ENCODE assay signal across 9 mouse cellular contexts in the genomic region with DNA sequence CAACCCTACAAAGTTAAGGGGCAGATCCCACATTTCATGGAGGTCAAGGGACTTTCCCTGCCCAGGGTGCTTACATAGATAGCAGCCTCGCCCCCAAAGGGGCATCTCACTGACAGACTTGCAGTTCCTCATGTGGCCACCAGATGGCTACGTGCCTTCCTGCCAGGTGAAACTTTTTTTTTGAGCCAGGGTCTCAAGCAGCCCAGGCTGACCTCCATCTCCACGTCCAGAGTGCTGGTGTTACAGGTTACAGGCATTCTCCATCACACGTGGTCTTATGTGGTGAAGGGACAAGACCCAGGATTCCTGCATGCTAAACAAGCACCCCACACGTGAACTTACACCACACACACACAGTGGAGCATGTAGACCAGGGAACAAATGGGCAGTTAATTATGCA. TPM values are rescaled to one million over a fixed set of nuclear protein-coding genes. Genes with fewer than 3 reads are reported as not detected.
DNase-seq lines count a peak whose midpoint lies in the region; ATAC-seq and TF ChIP-seq lines count a peak whose summit lies in the region.
"Had no signal": no experiment of that assay in that cellular context is flagged by ENCODE, and none has a peak within 500 bp of the region (broad histone marks: within the 10 kb centered on the region; RNA-seq: fewer than 3 reads in every experiment).

No protein-coding gene starts in this region.

- DNase-seq in kidney, adult 18-20 months, result peak; percentile 79
- DNase-seq in limb, embryonic 11.5 days (ENCODE audit: low spot score), result peak; percentile 81
- DNase-seq in retina, embryonic 14.5 days (ENCODE audit: low spot score), result peak; percentile 86
- no peak for DNase-seq in urinary bladder, postnatal 10 days (ENCODE audit: low spot score)

- H3K4me2 ChIP-seq in kidney, embryonic 14.5 days (replicated peaks; ENCODE audit: low read depth, low read length), result no peak overlapping the region
- no peak overlapping the region for H3K4me2 ChIP-seq in limb, embryonic 11.5 days (ENCODE audit: low read depth, severe bottlenecking)
- H3K4me2 ChIP-seq: limb, embryonic 15.5 days had no signal

- peak; percentile 85 for TF ChIP-seq CTCF in ES-Bruce4 (IDR thresholded peaks at IDR 0.05; ENCODE audit: low read depth, low read length)
- TF ChIP-seq CTCF in bone marrow macrophage, adult 2 months (IDR thresholded peaks at IDR 0.05; ENCODE audit: low read depth, low read length), result peak; percentile 94
- TF ChIP-seq CTCF in embryonic fibroblast, embryonic 13.5 days (IDR thresholded peaks at IDR 0.05; ENCODE audit: borderline replicate concordance, insufficient read depth, low read length), result peak; percentile 76; the same call in 1 of the 2 replicates

- no peak for TF ChIP-seq POLR2A in ES-Bruce4 (IDR thresholded peaks at IDR 0.05; ENCODE audit: insufficient read depth, low read length)
- TF ChIP-seq POLR2A in bone marrow macrophage, adult 2 months (IDR thresholded peaks at IDR 0.05; ENCODE audit: borderline replicate concordance, low read depth, low read length), result no peak
- no peak for TF ChIP-seq POLR2A in embryonic fibroblast, embryonic 13.5 days (IDR thresholded peaks at IDR 0.05; ENCODE audit: low read depth, low read length)

- ATAC-seq in kidney, embryonic 14.5 days (ENCODE audit: low FRiP score, low TSS enrichment), result no peak
- no peak for ATAC-seq in limb, embryonic 11.5 days (ENCODE audit: insufficient number of reproducible peaks, low FRiP score, low TSS enrichment, low read depth)

- H3K4me3 ChIP-seq in kidney, embryonic 14.5 days (ENCODE audit: low read length), result no peak overlapping the region
- no peak overlapping the region for H3K4me3 ChIP-seq in ES-Bruce4 (ENCODE audit: low read depth, low read length)
- no peak overlapping the region for H3K4me3 ChIP-seq in bone marrow macrophage, adult 2 months (ENCODE audit: insufficient read depth, low read length)
- no peak overlapping the region for H3K4me3 ChIP-seq in embryonic fibroblast, embryonic 13.5 days (ENCODE audit: insufficient read depth, low read length)
- no peak overlapping the region for H3K4me3 ChIP-seq in limb, embryonic 11.5 days (ENCODE audit: low read depth, low read length)
- H3K4me3 ChIP-seq: limb, embryonic 15.5 days had no signal

- TF ChIP-seq EP300 in ES-Bruce4 (IDR thresholded peaks at IDR 0.05; ENCODE audit: insufficient read depth, low read depth, low read length), result no peak

- peaks cover 16% of the 10 kb centered on the region for H3K4me1 ChIP-seq in kidney, embryonic 14.5 days (ENCODE audit: control insufficient read depth, insufficient read depth, low read length)
- no peaks in the 10 kb centered on the region for H3K4me1 ChIP-seq in ES-Bruce4 (ENCODE audit: control insufficient read depth, insufficient read depth, low read length)
- H3K4me1 ChIP-seq in bone marrow macrophage, adult 2 months (ENCODE audit: control insufficient read depth, insufficient read depth, low read length), result no peaks in the 10 kb centered on the region; the same call in 1 of the 2 replicates
- peaks cover 3% of the 10 kb centered on the region; the same call in 1 of the 2 replicates for H3K4me1 ChIP-seq in embryonic fibroblast, embryonic 13.5 days (ENCODE audit: control insufficient read depth, insufficient read depth, low read length)
- H3K4me1 ChIP-seq in limb, embryonic 11.5 days (ENCODE audit: control insufficient read depth, insufficient read depth, low read length), result peaks cover 13% of the 10 kb centered on the region

- H3K27ac ChIP-seq in kidney, embryonic 14.5 days (ENCODE audit: low read depth, low read length), result no peak overlapping the region
- H3K27ac ChIP-seq in ES-Bruce4 (ENCODE audit: insufficient read depth, low read length), result no peak overlapping the region
- H3K27ac ChIP-seq in bone marrow macrophage, adult 2 months (ENCODE audit: insufficient read depth, low read depth, low read length), result no peak overlapping the region
- no peak overlapping the region for H3K27ac ChIP-seq in embryonic fibroblast, embryonic 13.5 days (ENCODE audit: insufficient read depth, low read length)
- no peak overlapping the region for H3K27ac ChIP-seq in limb, embryonic 11.5 days (replicated peaks; ENCODE audit: low read depth, low read length)
- H3K27ac ChIP-seq: limb, embryonic 15.5 days had no signal

- peaks cover 16% of the 10 kb centered on the region; the same call in 1 of the 2 replicates for H3K27me3 ChIP-seq in kidney, embryonic 14.5 days (ENCODE audit: control insufficient read depth, insufficient read depth, low read length)
- H3K27me3 ChIP-seq in ES-Bruce4 (ENCODE audit: control insufficient read depth, insufficient read depth, low read length, poor library complexity, severe bottlenecking), result no peaks in the 10 kb centered on the region
- H3K27me3 ChIP-seq in limb, embryonic 11.5 days (ENCODE audit: control insufficient read depth, insufficient read depth, low read length), result peaks cover 19% of the 10 kb centered on the region

- H3K9ac ChIP-seq in kidney, embryonic 14.5 days (ENCODE audit: low read depth, low read length), result no peak overlapping the region
- H3K9ac ChIP-seq in ES-Bruce4 (ENCODE audit: low read depth, poor library complexity, severe bottlenecking), result no peak overlapping the region
- H3K9ac ChIP-seq in limb, embryonic 11.5 days (ENCODE audit: low read length), result no peak overlapping the region
- H3K9ac ChIP-seq: limb, embryonic 15.5 days had no signal

- H3K9me3 ChIP-seq in kidney, embryonic 14.5 days (ENCODE audit: control insufficient read depth, low read length), result no peaks in the 10 kb centered on the region
- H3K9me3 ChIP-seq in ES-Bruce4 (replicated peaks; ENCODE audit: control insufficient read depth, insufficient read depth, low read length, poor library complexity, severe bottlenecking), result no peaks in the 10 kb centered on the region
- H3K9me3 ChIP-seq in limb, embryonic 11.5 days (ENCODE audit: control insufficient read depth, low read length), result no peaks in the 10 kb centered on the region
- H3K9me3 ChIP-seq: limb, embryonic 15.5 days had no signal

- H3K36me3 ChIP-seq in kidney, embryonic 14.5 days (ENCODE audit: control insufficient read depth, insufficient read depth, low read length), result no peaks in the 10 kb centered on the region
- H3K36me3 ChIP-seq in ES-Bruce4 (ENCODE audit: control insufficient read depth, insufficient read depth, low read length, poor library complexity, severe bottlenecking), result no peaks in the 10 kb centered on the region
- no peaks in the 10 kb centered on the region for H3K36me3 ChIP-seq in limb, embryonic 11.5 days (ENCODE audit: control insufficient read depth, insufficient read depth, low read length)
- H3K36me3 ChIP-seq: limb, embryonic 15.5 days had no signal

- 2% methylated on average over 5 of the region's 5 CpGs for WGBS in kidney, embryonic 14.5 days
- 0% methylated on average over 5 of the region's 5 CpGs for WGBS in limb, embryonic 11.5 days

RNA-seq across cellular contexts. Expression of a gene that starts 5.3 kb away (rescaled TPM):
- polyA plus RNA-seq in kidney, embryonic 14.5 days (2014; fragmentation: Nextera tagmentation; extraction: Ambion mirVana), result 0.53 TPM in 1 of 2 replicates, not detected in the other
- polyA plus RNA-seq in ES-Bruce4 (2011; ENCODE audit: insufficient read depth, insufficient read length, low read depth, missing spikeins), result 0.26 and 0.52 TPM in 2 replicates
- polyA plus RNA-seq in bone marrow macrophage, adult 2 months (2012; ENCODE audit: insufficient read depth, insufficient read length, missing spikeins), result not detected in 2 replicates
- 0.20 TPM in 1 of 2 replicates, not detected in the other for polyA plus RNA-seq in embryonic fibroblast, embryonic 13.5 days (2011; ENCODE audit: insufficient read length, low read depth, missing spikeins)
- polyA plus RNA-seq in limb, embryonic 11.5 days (2014; fragmentation: Nextera tagmentation; extraction: Ambion mirVana), result 0.33 and 0.47 TPM in 2 replicates
- polyA plus RNA-seq: limb, embryonic 15.5 days had no signal

RNA-seq across cellular contexts. Expression of a gene that starts 5.7 kb away (rescaled TPM):
- 6.9 and 7.6 TPM in 2 replicates for polyA plus RNA-seq in kidney, embryonic 14.5 days (2014; fragmentation: Nextera tagmentation; extraction: Ambion mirVana)
- polyA plus RNA-seq in ES-Bruce4 (2011; ENCODE audit: insufficient read depth, insufficient read length, low read depth, missing spikeins), result 9.6 and 12.4 TPM in 2 replicates
- not detected in 2 replicates for polyA plus RNA-seq in bone marrow macrophage, adult 2 months (2012; ENCODE audit: insufficient read depth, insufficient read length, missing spikeins)
- polyA plus RNA-seq in embryonic fibroblast, embryonic 13.5 days (2011; ENCODE audit: insufficient read length, low read depth, missing spikeins), result not detected in 2 replicates
- polyA plus RNA-seq in limb, embryonic 11.5 days (2014; fragmentation: Nextera tagmentation; extraction: Ambion mirVana), result 1.8 and 2.4 TPM in 2 replicates

RNA-seq across cellular contexts. Expression of a gene that starts 23.0 kb away (rescaled TPM):
- polyA plus RNA-seq in kidney, embryonic 14.5 days (2014; fragmentation: Nextera tagmentation; extraction: Ambion mirVana), result 2.8 and 4.1 TPM in 2 replicates
- polyA plus RNA-seq in ES-Bruce4 (2011; ENCODE audit: insufficient read depth, insufficient read length, low read depth, missing spikeins), result 3.8 TPM in 2 replicates
- 1.2 and 1.6 TPM in 2 replicates for polyA plus RNA-seq in bone marrow macrophage, adult 2 months (2012; ENCODE audit: insufficient read depth, insufficient read length, missing spikeins)
- 4.5 and 7.3 TPM in 2 replicates for polyA plus RNA-seq in embryonic fibroblast, embryonic 13.5 days (2011; ENCODE audit: insufficient read length, low read depth, missing spikeins)
- 0.98 and 1.7 TPM in 2 replicates for polyA plus RNA-seq in limb, embryonic 11.5 days (2014; fragmentation: Nextera tagmentation; extraction: Ambion mirVana)

RNA-seq across cellular contexts. Expression of a gene that starts 45.3 kb away (rescaled TPM):
- 0.70 and 1.1 TPM in 2 replicates for polyA plus RNA-seq in kidney, embryonic 14.5 days (2014; fragmentation: Nextera tagmentation; extraction: Ambion mirVana)
- 12.6 and 15.2 TPM in 2 replicates for polyA plus RNA-seq in ES-Bruce4 (2011; ENCODE audit: insufficient read depth, insufficient read length, low read depth, missing spikeins)
- polyA plus RNA-seq in bone marrow macrophage, adult 2 months (2012; ENCODE audit: insufficient read depth, insufficient read length, missing spikeins), result not detected in 2 replicates
- 1.1 and 3.9 TPM in 2 replicates for polyA plus RNA-seq in embryonic fibroblast, embryonic 13.5 days (2011; ENCODE audit: insufficient read length, low read depth, missing spikeins)
- polyA plus RNA-seq in limb, embryonic 11.5 days (2014; fragmentation: Nextera tagmentation; extraction: Ambion mirVana), result 1.4 and 1.5 TPM in 2 replicates

RNA-seq across cellular contexts. Expression of a gene that starts 60.0 kb away (rescaled TPM):
- polyA plus RNA-seq in kidney, embryonic 14.5 days (2014; fragmentation: Nextera tagmentation; extraction: Ambion mirVana), result 74.9 and 87.9 TPM in 2 replicates
- 28.5 and 32.4 TPM in 2 replicates for polyA plus RNA-seq in ES-Bruce4 (2011; ENCODE audit: insufficient read depth, insufficient read length, low read depth, missing spikeins)
- polyA plus RNA-seq in bone marrow macrophage, adult 2 months (2012; ENCODE audit: insufficient read depth, insufficient read length, missing spikeins), result 36.1 and 40.8 TPM in 2 replicates
- 37.8 and 47.7 TPM in 2 replicates for polyA plus RNA-seq in embryonic fibroblast, embryonic 13.5 days (2011; ENCODE audit: insufficient read length, low read depth, missing spikeins)
- 81.5 and 86.4 TPM in 2 replicates for polyA plus RNA-seq in limb, embryonic 11.5 days (2014; fragmentation: Nextera tagmentation; extraction: Ambion mirVana)
